42 mouse cellular contexts compared by ENCODE assay signal in the genomic region with DNA sequence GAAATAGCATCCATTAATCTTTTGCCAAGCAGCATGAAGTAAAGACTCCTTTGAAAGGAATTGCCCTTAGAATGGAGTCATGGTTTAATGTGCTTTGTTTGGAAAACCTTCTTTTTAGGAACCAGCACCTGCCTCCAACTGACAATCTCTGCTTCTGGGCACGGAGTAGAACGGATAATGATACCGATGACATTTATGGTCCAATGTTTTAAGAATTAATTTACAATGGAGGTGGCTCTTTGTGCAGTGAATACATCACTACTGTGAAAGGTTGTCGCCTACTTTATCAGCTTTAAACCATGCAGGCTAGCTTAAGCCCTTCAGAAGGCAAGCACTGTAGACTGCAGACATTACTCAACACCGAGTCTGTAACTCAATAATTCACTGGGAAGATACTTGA. TPM values are rescaled to one million over a fixed set of nuclear protein-coding genes. Genes with fewer than 3 reads are reported as not detected.
"Had no signal": no experiment of that assay in that cellular context is flagged by ENCODE, and none has a peak within 500 bp of the region (broad histone marks: within the 10 kb centered on the region; RNA-seq: fewer than 3 reads in every experiment).

No protein-coding gene starts in this region.

- H3K36me3 ChIP-seq: limb, embryonic 10.5 days; limb, embryonic 12.5 days; limb, embryonic 13.5 days; limb, embryonic 15.5 days; liver, embryonic 12.5 days; liver, embryonic 13.5 days; liver, embryonic 15.5 days; lung, embryonic 15.5 days; midbrain, embryonic 13.5 days; midbrain, embryonic 15.5 days had no signal

- H3K4me3 ChIP-seq: left cerebral cortex, adult 2 months; limb, embryonic 10.5 days; limb, embryonic 12.5 days; limb, embryonic 13.5 days; limb, embryonic 15.5 days; liver, embryonic 12.5 days; liver, embryonic 13.5 days; liver, embryonic 15.5 days; lung, embryonic 15.5 days; megakaryocyte, embryonic 14.5 days; midbrain, embryonic 13.5 days; midbrain, embryonic 15.5 days; myocyte had no signal

- H3K9me3 ChIP-seq: limb, embryonic 10.5 days; limb, embryonic 12.5 days; limb, embryonic 13.5 days; limb, embryonic 15.5 days; liver, embryonic 12.5 days; liver, embryonic 13.5 days; liver, embryonic 15.5 days; lung, embryonic 15.5 days; midbrain, embryonic 13.5 days; midbrain, embryonic 15.5 days had no signal

- H3K4me2 ChIP-seq: limb, embryonic 12.5 days; limb, embryonic 13.5 days; limb, embryonic 15.5 days; liver, embryonic 11.5 days; liver, embryonic 12.5 days; liver, embryonic 13.5 days; liver, embryonic 15.5 days; lung, embryonic 14.5 days; lung, embryonic 15.5 days; midbrain, embryonic 13.5 days; midbrain, embryonic 15.5 days had no signal

- H3K4me1 ChIP-seq: limb, embryonic 10.5 days; limb, embryonic 12.5 days; limb, embryonic 15.5 days; liver, embryonic 12.5 days; liver, embryonic 13.5 days; liver, embryonic 15.5 days; lung, embryonic 15.5 days; megakaryocyte, embryonic 14.5 days; midbrain, embryonic 13.5 days; midbrain, embryonic 15.5 days had no signal

- ATAC-seq: liver, embryonic 12.5 days; liver, postnatal 0 days; lung, postnatal 0 days; midbrain, embryonic 13.5 days; midbrain, embryonic 15.5 days; midbrain, embryonic 16.5 days had no signal

- H3K27ac ChIP-seq: left cerebral cortex, adult 2 months; limb, embryonic 10.5 days; limb, embryonic 12.5 days; limb, embryonic 13.5 days; limb, embryonic 15.5 days; liver, embryonic 12.5 days; liver, embryonic 13.5 days; liver, embryonic 14.5 days; liver, embryonic 15.5 days; lung, embryonic 15.5 days; macrophage; midbrain, embryonic 13.5 days; midbrain, embryonic 15.5 days had no signal

- H3K9ac ChIP-seq: limb, embryonic 12.5 days; limb, embryonic 13.5 days; limb, embryonic 15.5 days; liver, embryonic 12.5 days; liver, embryonic 13.5 days; liver, embryonic 14.5 days; liver, embryonic 15.5 days; liver, postnatal 0 days; lung, embryonic 14.5 days; lung, embryonic 15.5 days; midbrain, embryonic 13.5 days; midbrain, embryonic 15.5 days had no signal

- H3K27me3 ChIP-seq: limb, embryonic 12.5 days; limb, embryonic 13.5 days; limb, embryonic 15.5 days; liver, embryonic 12.5 days; liver, embryonic 13.5 days; liver, embryonic 15.5 days; lung, embryonic 15.5 days; megakaryocyte, embryonic 14.5 days; midbrain, embryonic 13.5 days; midbrain, embryonic 15.5 days had no signal

- DNase-seq: layer of hippocampus, postnatal 36 days; left cerebral cortex, postnatal 4 days; liver; liver, embryonic 13.5 days; liver, postnatal 0 days; lung, adult 18-20 months; lung, adult 2 months; lung, embryonic 14.5 days; lung, postnatal 10 days; lung, postnatal 14 days; lung, postnatal 36 days; lung, postnatal 4 days; midbrain, embryonic 14.5 days had no signal

RNA-seq across cellular contexts. Expression of gene Myf5, which starts 14.2 kb away (rescaled TPM):
- total RNA-seq: layer of hippocampus, postnatal 25 days; layer of hippocampus, postnatal 36 days; left cerebral cortex, adult 18-20 months; left cerebral cortex, adult 2 months; left cerebral cortex, adult 8-10 months; left cerebral cortex, postnatal 10 days; left cerebral cortex, postnatal 14 days; left cerebral cortex, postnatal 25 days; left cerebral cortex, postnatal 36 days; left cerebral cortex, postnatal 4 days; liver, adult 2 months; megakaryocyte progenitor cell, adult 5-6 weeks; megakaryocyte, adult 5-6 weeks; megakaryocyte-erythroid progenitor cell, adult 5-6 weeks; monocyte, adult 5-6 weeks had no signal
- polyA plus RNA-seq: liver, adult 2 months; liver, postnatal 0 days; macrophage; midbrain, embryonic 13.5 days; midbrain, embryonic 14.5 days; midbrain, embryonic 15.5 days had no signal

RNA-seq across cellular contexts. Expression of gene Myf6, which starts 22.8 kb away (rescaled TPM):
- total RNA-seq: layer of hippocampus, postnatal 25 days; layer of hippocampus, postnatal 36 days; left cerebral cortex, adult 18-20 months; left cerebral cortex, adult 2 months; left cerebral cortex, postnatal 10 days; left cerebral cortex, postnatal 14 days; left cerebral cortex, postnatal 25 days; left cerebral cortex, postnatal 36 days; left cerebral cortex, postnatal 4 days; megakaryocyte progenitor cell, adult 5-6 weeks; megakaryocyte, adult 5-6 weeks; megakaryocyte-erythroid progenitor cell, adult 5-6 weeks; monocyte, adult 5-6 weeks had no signal
- polyA plus RNA-seq: liver, adult 2 months; liver, embryonic 12.5 days; liver, embryonic 14.5 days; liver, postnatal 0 days; macrophage; midbrain, embryonic 13.5 days; midbrain, embryonic 14.5 days; midbrain, embryonic 15.5 days; midbrain, embryonic 16.5 days had no signal
